Mouse (Mus musculus) heart, postnatal 0 days (tissue): ENCODE results near the gene Heg1. TPM values are rescaled to one million over a fixed set of nuclear protein-coding genes. Genes with fewer than 3 reads are reported as not detected.

Experiments used
- ATAC-seq: fragments of 200-750 bp; cut with Nextera tagmentation; 2 replicates; pipeline ENCODE4 v1.8.0; 2017; ENCODE audit warnings: low read depth, moderate number of reproducible peaks, moderate library complexity; ENCODE audit not compliant: insufficient read depth
- DNase-seq: peaks from one replicate; pipeline ENCODE4 v3.0.0-alpha.2; 2016; ENCODE audit warnings: low spot score
- H3K27ac ChIP-seq: fragments of 300-500 bp; sonication (generic); 2 replicates; pipeline ENCODE4 v1.5.1; 2014; ENCODE audit warnings: low read depth, mild to moderate bottlenecking
- H3K27me3 ChIP-seq: fragments of 300-500 bp; sonication (generic); 2 replicates; pipeline ENCODE4 v1.6.1; 2014; ENCODE audit warnings: low read length, mixed read lengths; ENCODE audit not compliant: control insufficient read depth, insufficient read depth
- H3K36me3 ChIP-seq: fragments of 300-500 bp; sonication (generic); replicated peaks from 2 replicates; pipeline ENCODE4 v1.6.1; 2014; ENCODE audit warnings: low read length, mixed read lengths; ENCODE audit not compliant: control insufficient read depth, insufficient read depth
- H3K4me1 ChIP-seq: fragments of 300-500 bp; sonication (generic); 2 replicates; pipeline ENCODE4 v1.6.1; 2014; ENCODE audit warnings: antibody characterized with exemption; ENCODE audit not compliant: control insufficient read depth, insufficient read depth
- H3K4me2 ChIP-seq: fragments of 300-500 bp; sonication (generic); 2 replicates; pipeline ENCODE4 v1.6.1; 2014; ENCODE audit warnings: low read depth, mild to moderate bottlenecking, low read length, moderate library complexity
- H3K4me3 ChIP-seq: fragments of 300-500 bp; sonication (generic); 2 replicates; pipeline ENCODE4 v1.5.1; 2014; ENCODE audit warnings: low read depth, low read length
- H3K9ac ChIP-seq: fragments of 300-500 bp; sonication (generic); replicated peaks from 2 replicates; pipeline ENCODE4 v1.6.1; 2014; ENCODE audit warnings: low read depth, low read length, mixed read lengths
- H3K9me3 ChIP-seq: fragments of 300-500 bp; sonication (generic); replicated peaks from 2 replicates; pipeline ENCODE4 v1.6.1; 2016; ENCODE audit warnings: low read length; ENCODE audit not compliant: control insufficient read depth
- CTCF ChIP-seq: IDR thresholded peaks from 2 replicates; pipeline ENCODE4 v1.5.1; 2016; ENCODE audit warnings: antibody characterized with exemption, control low read depth, low read depth
- EP300 ChIP-seq: IDR thresholded peaks from 2 replicates; pipeline ENCODE4 v1.6.1; 2016; ENCODE audit warnings: antibody characterized with exemption, low read depth
- WGBS: fragments of 180-500 bp; shearing (Covaris S2); extraction: QIAGEN DNeasy Blood & Tissue Kit; methylation state at CpG from one replicate; pipeline ENCODE4 v1.1.7; 2014; 5-methylcytosine and 5-hydroxymethylcytosine counted together
- polyA plus RNA-seq: library from polyadenylated mRNA; unstranded; fragments of >200 nt; fragmentation: Nextera tagmentation; extraction: Ambion mirVana; gene quantifications from 2 replicates; pipeline ENCODE4 v1.2.1, GENCODE M21; 2015
- total RNA-seq: library from RNA; depleted of rRNA; stranded (reverse); fragments of >200 nt; gene quantifications from 2 replicates; pipeline ENCODE4 v1.2.3, GENCODE M21; 2014; ENCODE audit warnings: low replicate concordance

The Heg1 gene
- total and polyA plus RNA-seq, 2 experiments from 2014 or later, result 28.7 to 93.7 TPM

DNA sequence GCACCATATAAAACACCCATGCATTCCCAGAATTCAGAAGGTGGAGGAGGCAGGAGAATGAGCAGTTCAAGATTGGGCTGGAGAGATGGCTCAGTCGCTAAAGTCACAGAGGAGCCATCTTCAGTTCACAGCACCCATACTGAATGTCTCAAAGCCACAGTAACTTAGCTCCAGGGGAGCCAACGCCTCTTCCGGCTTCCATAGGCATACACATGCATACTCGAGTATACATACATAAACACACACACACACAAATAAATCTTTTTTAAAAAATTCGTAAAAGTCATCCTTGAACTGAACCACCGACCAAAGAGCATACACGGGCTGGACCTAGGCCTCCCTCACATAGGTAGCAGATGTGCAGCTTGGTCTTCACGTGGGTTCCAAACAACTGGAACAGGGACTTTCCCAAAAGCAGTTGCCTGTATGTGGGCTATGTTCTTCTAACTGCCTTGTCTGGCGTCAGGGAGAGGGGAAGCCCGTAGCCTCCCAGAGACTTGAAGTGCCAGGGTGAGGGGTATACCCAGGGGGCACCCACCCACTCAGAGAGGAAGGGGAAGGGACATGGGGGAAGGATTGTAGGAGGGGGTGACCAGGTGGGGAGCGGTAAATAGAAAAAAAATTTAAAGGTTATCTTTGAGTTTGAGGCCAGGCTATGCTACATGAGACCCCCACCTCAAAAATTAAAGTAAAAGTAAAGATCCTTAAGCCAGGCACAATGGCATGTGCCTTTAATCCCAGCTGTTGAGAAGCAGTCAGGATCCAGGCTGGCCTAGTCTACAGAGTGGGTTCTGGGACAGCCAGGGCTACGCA is 24.6 kb downstream of the Heg1 start:
- DNase-seq (no peak), ATAC-seq (no peak)
- H3K4me1 ChIP-seq, result peaks cover 45% of the 10 kb centered on the region
- TF ChIP-seq EP300 (no peak), CTCF (no peak)
- WGBS, result 90% methylated on average over 12 of the region's 12 CpGs
- no peaks in the 10 kb centered on the region for H3K27me3 ChIP-seq
- no peak overlapping the region for H3K27ac ChIP-seq
- H3K4me2 ChIP-seq, result no peak overlapping the region
- H3K9me3 ChIP-seq, result no peaks in the 10 kb centered on the region
- H3K4me3 ChIP-seq, result no peak overlapping the region
- H3K9ac ChIP-seq, result no peak overlapping the region
- peaks cover 36% of the 10 kb centered on the region for H3K36me3 ChIP-seq

- TF ChIP-seq CTCF, result peak; percentile 31; the same call in 1 of the 2 replicates
- no peak; the same call in 1 of the 2 replicates for TF ChIP-seq EP300
- no peak overlapping the region for H3K9ac ChIP-seq
- H3K4me1 ChIP-seq, result peaks cover 35% of the 10 kb centered on the region
- H3K27me3 ChIP-seq, result no peaks in the 10 kb centered on the region
- peak overlapping the region; percentile 71 for H3K27ac ChIP-seq
- DNase-seq, result peak; percentile 70
- peak; percentile 72 for ATAC-seq
- H3K4me3 ChIP-seq, result peak overlapping the region; percentile 9; the same call in 1 of the 2 replicates
- H3K4me2 ChIP-seq, result peak overlapping the region; percentile 15
- 14% methylated on average over 13 of the region's 13 CpGs for WGBS
- H3K36me3 ChIP-seq, result peaks cover 45% of the 10 kb centered on the region
- no peaks in the 10 kb centered on the region for H3K9me3 ChIP-seq
These were observed 30.1 kb downstream of the Heg1 start for GRCm38 (mm10) chr16:33714271-33714670.

DNA sequence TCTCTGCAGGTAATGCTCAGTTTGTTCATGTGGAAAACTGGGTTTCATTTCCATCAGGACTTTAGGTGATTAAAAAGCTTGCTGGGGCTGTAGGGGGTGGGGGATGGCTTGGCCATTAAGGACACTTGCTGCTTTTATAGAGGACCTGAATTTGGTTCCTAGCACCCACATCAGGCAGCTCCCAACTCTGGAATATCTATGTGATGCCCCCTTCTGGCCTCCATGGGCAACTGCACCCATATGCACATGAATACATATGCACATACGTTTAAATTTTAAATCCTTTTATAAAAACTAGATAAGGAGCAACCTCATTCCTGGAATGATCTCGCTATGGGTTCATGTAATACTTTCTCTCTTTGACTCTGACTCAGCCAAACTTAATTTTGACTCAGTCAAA is 39.1 kb downstream of the Heg1 start:
- H3K27me3 ChIP-seq, result no peaks in the 10 kb centered on the region
- TF ChIP-seq CTCF, result no peak
- TF ChIP-seq EP300, result no peak
- ATAC-seq (no peak), DNase-seq (no peak)
- H3K4me1 ChIP-seq, result no peaks in the 10 kb centered on the region
- no peak overlapping the region for H3K4me2 ChIP-seq
- no peak overlapping the region for H3K4me3 ChIP-seq
- H3K27ac ChIP-seq, result no peak overlapping the region
- no peak overlapping the region for H3K9ac ChIP-seq
- H3K36me3 ChIP-seq, result peaks cover 87% of the 10 kb centered on the region
- H3K9me3 ChIP-seq, result no peaks in the 10 kb centered on the region
- 95% methylated on average over 2 of the region's 2 CpGs for WGBS

GRCm38 (mm10) chr16:33723983-33724382 is 39.8 kb downstream of the Heg1 start:
- DNase-seq (no peak), ATAC-seq (no peak)
- peaks cover 86% of the 10 kb centered on the region for H3K36me3 ChIP-seq
- WGBS, result 97% methylated on average over 3 of the region's 3 CpGs
- H3K4me3 ChIP-seq, result no peak overlapping the region
- H3K27ac ChIP-seq, result no peak overlapping the region
- no peak overlapping the region for H3K9ac ChIP-seq
- no peak overlapping the region for H3K4me2 ChIP-seq
- TF ChIP-seq CTCF (peak; percentile 36), EP300 (no peak)
- H3K4me1 ChIP-seq, result no peaks in the 10 kb centered on the region
- no peaks in the 10 kb centered on the region for H3K27me3 ChIP-seq
- H3K9me3 ChIP-seq, result no peaks in the 10 kb centered on the region

DNA sequence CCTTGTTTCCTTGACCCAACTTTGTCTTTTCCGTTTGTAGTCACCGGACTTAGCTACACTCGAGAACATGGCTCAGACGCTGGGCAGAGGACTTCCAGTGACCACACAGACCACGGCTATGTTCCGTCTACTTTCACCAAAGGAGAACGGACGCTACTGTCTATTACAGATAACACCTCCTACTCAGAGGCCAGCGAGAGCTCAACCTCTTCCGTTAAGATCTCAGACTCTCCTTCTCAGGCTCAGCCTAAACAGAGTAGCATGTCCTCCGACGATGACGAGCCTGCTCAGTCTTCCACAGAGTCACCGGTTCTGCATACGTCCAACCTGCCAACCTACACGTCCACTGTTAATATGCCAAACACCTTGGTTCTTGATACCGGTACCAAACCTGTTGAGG is 42.1 kb downstream of the Heg1 start:
- H3K4me2 ChIP-seq, result no peak overlapping the region
- DNase-seq (no peak), ATAC-seq (no peak)
- H3K4me1 ChIP-seq, result no peaks in the 10 kb centered on the region
- 90% methylated on average over 17 of the region's 17 CpGs for WGBS
- no peaks in the 10 kb centered on the region for H3K27me3 ChIP-seq
- TF ChIP-seq EP300, result no peak
- no peak for TF ChIP-seq CTCF
- H3K27ac ChIP-seq, result no peak overlapping the region
- no peaks in the 10 kb centered on the region for H3K9me3 ChIP-seq
- H3K4me3 ChIP-seq, result no peak overlapping the region
- H3K9ac ChIP-seq, result no peak overlapping the region
- peaks cover 87% of the 10 kb centered on the region for H3K36me3 ChIP-seq
